Mouse (Mus musculus) myocyte (in vitro differentiated cells): ENCODE results near the gene 9230102O04Rik.

Source experiments
- E2F4 ChIP-seq: IDR thresholded peaks from one replicate; pipeline ENCODE4 v1.6.1; 2011; ENCODE audit warnings: mild to moderate bottlenecking, control low read depth, moderate library complexity; ENCODE audit not compliant: insufficient read depth
- MAX ChIP-seq: IDR thresholded peaks from one replicate; pipeline ENCODE4 v1.6.1; 2011; ENCODE audit warnings: low read depth, mild to moderate bottlenecking, control low read depth
- POLR2A ChIP-seq: IDR thresholded peaks from one replicate; pipeline ENCODE4 v1.6.1; 2011; ENCODE audit warnings: low read depth, mild to moderate bottlenecking, control low read depth, moderate library complexity; ENCODE audit not compliant: insufficient read length
- REST ChIP-seq: IDR thresholded peaks from one replicate; pipeline ENCODE4 v1.6.1; 2011; ENCODE audit warnings: mild to moderate bottlenecking, control low read depth, moderate library complexity; ENCODE audit not compliant: insufficient read depth, insufficient read length
- SRF ChIP-seq: IDR thresholded peaks from one replicate; pipeline ENCODE4 v1.6.1; 2011; ENCODE audit warnings: low read depth; ENCODE audit not compliant: control insufficient read depth, insufficient read length
- USF1 ChIP-seq: IDR thresholded peaks from one replicate; pipeline ENCODE4 v1.6.1; 2011; ENCODE audit warnings: low read depth, mild to moderate bottlenecking, control low read depth, moderate library complexity

GRCm38 (mm10) chr2:9888913-9889650, at the start of gene 9230102O04Rik:
- TF ChIP-seq REST (no peak), POLR2A (no peak), MAX (no peak), E2F4 (no peak), SRF (no peak), USF1 (no peak)
